Mouse (Mus musculus) heart, adult 2 months (tissue): ENCODE results near the gene Mettl21e. TPM values are rescaled to one million over a fixed set of nuclear protein-coding genes. Genes with fewer than 3 reads are reported as not detected.

Source experiments
- DNase-seq, 2 experiments: peaks; one replicate each; pipeline ENCODE4 v3.0.0; 2021
- H3K27ac ChIP-seq: fragments of 200-600 bp; 2 replicates; pipeline ENCODE4 v1.8.1; 2022
- H3K27me3 ChIP-seq: fragments of 200-500 bp; 2 replicates; pipeline ENCODE4 v1.6.1; 2012; ENCODE audit warnings: mild to moderate bottlenecking, low read length, inconsistent platforms, mixed read lengths; ENCODE audit not compliant: control insufficient read depth, insufficient read depth
- H3K36me3 ChIP-seq: fragments of 200-500 bp; 2 replicates; pipeline ENCODE4 v1.6.1; 2012; ENCODE audit warnings: low read length, inconsistent platforms; ENCODE audit not compliant: control insufficient read depth, insufficient read depth
- H3K4me1 ChIP-seq: fragments of 200-500 bp; 2 replicates; pipeline ENCODE4 v1.6.1; 2011; ENCODE audit warnings: low read length; ENCODE audit not compliant: control insufficient read depth, insufficient read depth
- H3K4me3 ChIP-seq: fragments of 200-600 bp; 2 replicates; pipeline ENCODE4 v1.8.1; 2022
- H3K79me2 ChIP-seq: fragments of 200-500 bp; replicated peaks from 2 replicates; pipeline ENCODE4 v1.6.1; 2012; ENCODE audit warnings: mild to moderate bottlenecking, inconsistent platforms, low read length, moderate library complexity, mixed read lengths; ENCODE audit not compliant: control insufficient read depth, insufficient read depth
- H3K9ac ChIP-seq: fragments of 200-500 bp; 2 replicates; pipeline ENCODE4 v1.6.1; 2012; ENCODE audit warnings: low read depth, mild to moderate bottlenecking, control low read depth, inconsistent platforms, low read length, mixed read lengths
- CTCF ChIP-seq: fragments of 200-600 bp; IDR thresholded peaks from 2 replicates; pipeline ENCODE4 v1.8.1; 2022; ENCODE audit warnings: antibody characterized with exemption, mild to moderate bottlenecking, moderate library complexity
- EP300 ChIP-seq: fragments of 200-500 bp; IDR thresholded peaks from 2 replicates; pipeline ENCODE4 v1.6.1; 2011; ENCODE audit warnings: low read depth, low read length, control low read depth; ENCODE audit not compliant: insufficient read depth
- POLR2A ChIP-seq: fragments of 200-500 bp; IDR thresholded peaks from 2 replicates; pipeline ENCODE4 v1.6.1; 2011; ENCODE audit warnings: mild to moderate bottlenecking, low read depth, low read length, control low read depth; ENCODE audit not compliant: insufficient read depth
- WGBS: fragments of 180-500 bp; shearing (Covaris S2); methylation state at CpG from one replicate; pipeline ENCODE4 v1.1.7; 2018; 5-methylcytosine and 5-hydroxymethylcytosine counted together
- intact Hi-C: fragments of 180-260 bp; cut with DNase I; formaldehyde crosslinking; loops from one replicate; pipeline ENCODE4 v1.15.1; 2025
- polyA plus RNA-seq: library from polyadenylated mRNA; depleted of rRNA; stranded (reverse); fragments of >200 nt; gene quantifications from 2 replicates; pipeline ENCODE4 v1.2.3, GENCODE M21; 2012
- total RNA-seq, 2 experiments: library from RNA; stranded (reverse); gene quantifications; 2 replicates each; pipeline ENCODE4 v1.2.3; 2021

Gene Mettl21e
- total and polyA plus RNA-seq, 3 experiments = 0.11 TPM; not detected in 2

DNA sequence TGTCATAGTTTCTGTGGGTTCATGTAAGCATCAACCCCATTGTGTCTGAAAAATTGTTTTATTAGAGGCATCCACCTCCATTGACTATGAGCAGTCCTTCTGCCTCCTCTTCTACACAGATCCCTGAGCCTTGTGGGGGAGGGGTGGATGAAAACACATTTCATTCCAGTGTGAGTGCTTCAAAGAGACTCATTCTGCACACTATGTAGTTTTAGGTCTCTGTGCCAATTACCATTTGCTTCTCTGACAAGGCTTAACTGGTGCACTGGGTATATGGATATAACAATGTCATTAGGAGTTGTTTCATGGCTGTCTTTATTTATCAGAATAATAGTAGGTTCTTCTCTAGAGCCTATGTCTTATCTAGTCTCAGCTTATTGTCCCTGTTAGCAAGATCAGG lies 32.4 kb downstream of the Mettl21e start:
- intact Hi-C loops = no loop called here

DNA sequence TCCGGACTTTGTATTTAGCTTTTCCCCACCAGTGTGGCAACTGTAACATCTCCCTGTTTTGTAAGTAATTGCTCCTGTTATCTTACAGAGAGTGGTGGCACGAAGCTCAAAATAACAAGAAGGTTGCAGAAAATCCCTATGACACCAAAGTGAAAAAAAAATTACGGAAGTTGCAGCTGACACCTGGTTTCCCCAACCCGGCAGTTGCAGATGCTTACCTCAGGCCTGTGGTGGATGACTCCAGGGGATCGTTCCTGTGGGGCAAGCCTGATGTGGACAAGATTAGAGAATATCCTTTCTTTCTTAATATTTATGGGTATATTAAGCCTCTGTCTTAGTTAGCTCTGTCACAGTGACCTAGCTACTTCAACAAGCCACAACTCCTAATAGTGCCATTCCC lies 40.7 kb downstream of the Mettl21e start:
- Histone ChIP-seq H3K36me3 (no peaks in the 10 kb centered on the region; the same call in none of the 2 replicates), H3K4me1 (no peaks in the 10 kb centered on the region), H3K9ac (no peak overlapping the region), H3K79me2 (no peaks in the 10 kb centered on the region), H3K27me3 (no peaks in the 10 kb centered on the region), H3K27ac (no peak overlapping the region), H3K4me3 (no peak overlapping the region)
- intact Hi-C loops = no loop called here
- no peak for TF ChIP-seq POLR2A
- TF ChIP-seq EP300 = no peak
- no peak for TF ChIP-seq CTCF
- DNase-seq = no peak
- WGBS = 97% methylated on average over 5 of the region's 5 CpGs

More for the DNA sequence above, 32.4 kb downstream of the Mettl21e start:
- no peak for TF ChIP-seq POLR2A
- TF ChIP-seq EP300 = no peak
- no peak for TF ChIP-seq CTCF
- no peaks in the 10 kb centered on the region for H3K79me2 ChIP-seq
- no peaks in the 10 kb centered on the region for H3K27me3 ChIP-seq
- H3K9ac ChIP-seq = no peak overlapping the region
- H3K4me1 ChIP-seq = no peaks in the 10 kb centered on the region
- no peak for DNase-seq
- H3K4me3 ChIP-seq = no peak overlapping the region
- no peak overlapping the region for H3K27ac ChIP-seq
- H3K36me3 ChIP-seq = no peaks in the 10 kb centered on the region

- intact Hi-C loops = no loop called here
- no peaks in the 10 kb centered on the region for H3K79me2 ChIP-seq
- H3K36me3 ChIP-seq = no peaks in the 10 kb centered on the region; the same call in none of the 2 replicates
- no peak for DNase-seq
- no peaks in the 10 kb centered on the region for H3K27me3 ChIP-seq
- TF ChIP-seq CTCF (peak; percentile 25; the same call in 1 of the 2 replicates), POLR2A (no peak)
- no peak overlapping the region for H3K9ac ChIP-seq
- no peaks in the 10 kb centered on the region for H3K4me1 ChIP-seq
- H3K4me3 ChIP-seq = no peak overlapping the region
- 82% methylated on average over 8 of the region's 8 CpGs for WGBS
- H3K27ac ChIP-seq = no peak overlapping the region
These were observed 44.9 kb downstream of the Mettl21e start for GRCm38 (mm10) chr1:44173903-44174302.

DNA sequence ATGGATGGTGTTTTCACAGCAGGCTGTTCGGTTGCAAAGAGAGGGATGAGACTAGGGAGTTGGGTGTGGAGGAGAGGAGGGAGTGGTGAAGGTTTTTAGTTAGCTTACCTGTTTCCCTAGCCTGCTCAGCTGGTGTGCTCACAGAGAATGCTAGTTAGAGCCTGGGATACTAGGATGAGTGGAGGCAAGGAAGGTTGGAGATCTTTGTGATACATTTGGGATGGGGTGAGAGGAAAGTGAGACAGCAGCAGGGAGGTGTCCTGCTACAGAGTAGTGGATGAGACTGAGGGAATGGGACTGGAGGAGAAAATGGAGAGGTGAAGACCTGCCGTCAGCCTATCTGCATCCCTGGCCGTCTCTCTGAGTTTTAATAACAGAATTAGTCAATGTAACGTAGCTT lies 46.1 kb downstream of the Mettl21e start:
- WGBS = 96% methylated on average over 4 of the region's 4 CpGs
- no peak for DNase-seq
- Histone ChIP-seq H3K4me1 (no peaks in the 10 kb centered on the region), H3K79me2 (no peaks in the 10 kb centered on the region), H3K27me3 (no peaks in the 10 kb centered on the region), H3K9ac (no peak overlapping the region), H3K27ac (no peak overlapping the region), H3K36me3 (no peaks in the 10 kb centered on the region; the same call in none of the 2 replicates), H3K4me3 (no peak overlapping the region)
- no peak for TF ChIP-seq POLR2A
- no peak for TF ChIP-seq EP300
- no peak for TF ChIP-seq CTCF
- intact Hi-C loops = no loop called here

DNA sequence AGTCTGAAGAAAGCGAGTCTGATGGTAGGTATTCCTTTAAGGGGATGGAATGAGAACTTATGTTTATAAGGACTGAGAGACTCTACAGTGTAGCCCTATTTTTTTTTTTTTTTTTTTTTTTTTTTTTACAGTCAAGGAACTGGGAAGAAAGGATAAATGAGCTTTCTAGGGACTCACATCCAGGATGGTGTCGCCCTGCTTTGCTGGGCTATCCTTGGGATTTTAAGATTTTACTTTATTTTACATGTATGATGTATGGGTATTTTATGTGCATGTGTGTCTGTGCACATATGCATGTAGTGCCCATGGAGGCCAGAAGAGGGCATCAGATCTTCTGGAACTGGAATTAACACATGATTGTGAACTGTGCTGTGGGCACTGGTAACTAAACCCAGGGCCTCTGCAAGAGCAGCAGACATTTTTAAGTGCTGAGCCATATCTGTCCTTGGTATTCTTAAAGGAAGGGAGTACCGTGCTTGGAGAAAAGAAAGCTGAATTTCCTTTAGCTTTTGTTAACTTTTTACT lies 50.8 kb downstream of the Mettl21e start:
- intact Hi-C loops = no loop called here
- Histone ChIP-seq H3K4me1 (no peaks in the 10 kb centered on the region), H3K27me3 (no peaks in the 10 kb centered on the region), H3K36me3 (no peaks in the 10 kb centered on the region; the same call in 1 of the 2 replicates), H3K27ac (no peak overlapping the region), H3K79me2 (no peaks in the 10 kb centered on the region), H3K9ac (no peak overlapping the region), H3K4me3 (no peak overlapping the region)
- peak; percentile 38 for TF ChIP-seq CTCF
- TF ChIP-seq EP300 = no peak
- TF ChIP-seq POLR2A = no peak
- 93% methylated on average over 3 of the region's 3 CpGs for WGBS
- DNase-seq = no peak

DNA sequence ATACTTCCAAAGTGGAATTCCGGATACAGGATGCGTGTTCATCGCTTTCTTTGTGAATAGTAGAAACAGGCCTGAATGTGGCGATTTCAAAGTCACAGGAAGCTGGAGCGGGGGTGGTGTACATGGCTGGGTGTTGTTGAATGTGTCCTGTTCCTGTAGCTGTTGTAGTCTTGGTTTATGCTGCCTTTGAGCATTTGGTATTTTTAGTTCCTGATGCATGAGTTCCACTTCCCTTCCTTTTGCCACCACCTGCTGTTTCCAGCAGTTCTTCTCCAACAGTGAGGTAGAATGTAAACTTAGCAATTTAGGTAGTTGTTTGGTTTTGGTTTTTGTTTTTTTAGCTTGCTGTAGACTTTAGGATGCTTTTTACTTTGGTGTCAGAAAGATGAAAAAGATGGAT lies 56.4 kb downstream of the Mettl21e start:
- Histone ChIP-seq H3K4me1 (no peaks in the 10 kb centered on the region), H3K79me2 (no peaks in the 10 kb centered on the region), H3K27me3 (no peaks in the 10 kb centered on the region), H3K36me3 (peaks cover 9% of the 10 kb centered on the region), H3K4me3 (no peak overlapping the region), H3K9ac (no peak overlapping the region), H3K27ac (no peak overlapping the region)
- WGBS = 71% methylated on average over 5 of the region's 5 CpGs
- DNase-seq = no peak
- TF ChIP-seq POLR2A (no peak), CTCF (no peak), EP300 (no peak)
- intact Hi-C loops = no loop called here
